Mouse (Mus musculus) ovary, postnatal 36 days (tissue): ENCODE results near the gene E2f1.

ENCODE experiments used
- DNase-seq: peaks from one replicate; pipeline ENCODE4 v3.0.0; 2022; ENCODE audit warnings: low spot score, mixed read lengths

The E2f1 gene

DNA sequence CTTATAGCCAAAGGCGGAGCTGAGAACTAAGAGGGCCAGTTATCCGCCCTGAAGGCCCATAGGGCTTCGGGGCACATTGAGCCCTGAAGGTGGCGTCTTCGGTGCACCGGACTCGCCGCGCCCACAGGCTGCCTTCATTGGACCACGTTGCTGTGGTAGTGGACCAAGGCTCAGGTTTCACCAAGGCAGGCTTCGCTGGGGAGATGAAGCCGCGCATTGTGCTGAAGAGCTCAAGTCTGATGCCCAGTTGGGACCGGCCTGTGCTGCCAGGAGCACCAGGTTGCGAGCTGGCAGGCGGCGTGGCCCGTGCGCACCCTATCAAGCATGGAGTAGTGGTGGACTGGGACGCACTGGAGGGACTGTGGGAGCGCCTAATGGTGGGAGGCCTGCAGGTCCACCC is 17.8 kb downstream of the E2f1 start:
- no peak for DNase-seq

DNA sequence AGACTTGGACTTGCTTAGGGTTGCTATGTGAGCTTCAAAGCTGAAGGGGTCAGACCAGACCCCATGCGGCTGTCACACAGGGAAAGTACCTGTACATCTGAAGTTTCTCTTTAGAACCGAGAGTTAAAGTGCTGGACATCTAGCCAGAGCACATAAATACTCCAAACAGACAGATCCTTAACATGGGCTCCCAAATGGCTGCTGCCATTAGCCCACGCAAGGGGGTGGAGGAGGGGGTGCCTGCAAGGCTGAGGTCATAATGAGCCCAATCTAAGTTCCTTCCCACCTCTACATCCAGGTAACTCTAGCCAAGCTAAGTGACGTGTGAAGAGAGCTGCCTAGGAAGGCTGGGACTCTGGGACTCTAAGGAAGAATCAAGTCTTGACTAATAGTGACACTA is 18.2 kb downstream of the E2f1 start, which contains the start of gene Actl10:
Actl10 (plus strand) TSS at position 301 of the 400 bp plus-strand sequence.
- DNase-seq, result no peak

DNA sequence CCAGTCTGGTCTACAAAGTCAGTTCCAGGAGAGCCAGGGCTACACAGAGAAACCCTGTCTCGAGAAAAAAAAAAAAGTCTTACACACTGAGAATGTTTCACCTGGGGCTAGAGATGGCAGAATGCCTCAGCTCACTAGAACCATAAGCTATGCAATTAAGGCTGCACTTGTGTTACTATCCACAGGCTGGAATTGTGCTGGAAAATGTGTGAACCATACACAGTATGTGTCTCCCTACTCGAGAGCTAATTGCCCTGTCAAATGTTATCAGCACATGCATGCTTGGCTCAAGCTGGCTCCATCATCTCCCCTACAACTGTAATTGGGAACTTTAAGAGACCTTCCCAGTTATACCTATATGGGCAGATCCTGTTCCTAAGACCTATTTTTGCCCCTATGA is 18.8 kb downstream of the E2f1 start:
- DNase-seq, result no peak

DNA sequence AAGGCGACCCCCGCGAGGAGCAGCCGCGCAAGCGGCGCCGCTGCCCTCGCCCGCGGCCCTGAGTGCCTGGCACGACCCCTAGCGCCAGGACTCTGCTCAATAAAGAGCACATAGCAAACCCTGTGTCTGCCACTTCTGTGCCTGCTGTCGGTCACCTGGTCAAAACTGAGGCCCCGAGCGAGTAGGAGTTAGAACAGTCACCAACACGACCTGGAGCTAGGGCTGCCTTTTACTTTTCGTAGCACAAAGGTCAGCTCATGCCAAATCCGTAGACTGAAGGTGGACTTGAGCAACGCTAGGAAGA is 19.9 kb downstream of the E2f1 start:
- DNase-seq, result no peak

DNA sequence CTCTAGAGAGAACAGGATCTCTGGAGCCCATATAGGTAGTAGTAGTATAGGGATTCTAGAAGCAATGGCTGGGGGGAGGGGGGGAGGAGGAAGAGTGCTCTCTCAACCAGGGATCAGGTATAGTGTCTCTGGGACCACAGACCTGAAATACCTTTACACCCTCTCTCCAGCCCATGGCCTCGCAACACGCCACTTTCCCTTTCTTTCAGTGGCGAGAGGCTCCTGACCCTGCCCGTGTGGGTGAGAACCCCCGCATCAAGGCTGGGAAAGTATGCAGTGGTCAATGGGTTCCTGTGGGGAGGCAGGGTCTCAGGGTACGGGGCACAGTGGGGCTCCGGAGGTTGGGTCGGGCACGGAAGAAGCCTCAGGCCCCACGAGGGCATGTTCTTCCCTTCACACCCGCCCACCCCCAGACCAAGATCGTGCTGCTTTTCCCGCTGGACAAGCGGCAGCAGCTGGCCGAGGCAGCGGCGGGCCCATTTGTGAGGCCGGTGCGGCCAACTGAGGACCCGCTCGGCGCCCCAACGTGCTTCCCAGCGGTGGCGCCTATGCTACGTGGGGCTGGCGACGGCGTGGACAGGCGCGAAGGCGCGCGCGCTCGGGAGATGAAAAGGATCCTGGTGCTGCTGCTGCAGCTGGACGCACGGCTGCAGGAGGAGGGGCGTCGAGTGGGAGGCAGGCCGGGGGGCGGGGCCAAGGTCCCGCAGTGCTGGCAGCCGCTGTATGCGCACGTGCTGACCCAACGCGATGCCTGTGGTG is 20.4 kb downstream of the E2f1 start:
- DNase-seq, result peak; percentile 69

DNA sequence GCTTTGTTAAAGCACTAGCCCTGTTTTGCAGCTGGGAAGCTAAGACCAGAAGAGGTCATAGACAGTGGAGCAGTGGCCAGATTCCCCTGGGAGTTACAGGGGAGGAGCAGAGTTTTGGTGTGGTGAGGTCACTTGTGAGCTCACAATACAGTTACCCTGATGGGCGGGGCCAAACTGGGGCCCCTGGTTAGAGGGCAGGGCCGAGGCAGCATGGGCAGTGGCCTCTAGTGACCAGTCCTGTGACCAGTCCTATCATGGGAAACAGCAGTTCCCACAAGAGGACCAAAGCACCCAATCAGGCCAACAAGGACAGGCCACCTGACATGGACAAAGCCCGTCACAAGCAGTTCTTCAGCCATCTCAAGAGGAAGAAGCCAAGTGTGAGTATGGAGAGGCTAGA is 21.0 kb downstream of the E2f1 start:
- no peak for DNase-seq

DNA sequence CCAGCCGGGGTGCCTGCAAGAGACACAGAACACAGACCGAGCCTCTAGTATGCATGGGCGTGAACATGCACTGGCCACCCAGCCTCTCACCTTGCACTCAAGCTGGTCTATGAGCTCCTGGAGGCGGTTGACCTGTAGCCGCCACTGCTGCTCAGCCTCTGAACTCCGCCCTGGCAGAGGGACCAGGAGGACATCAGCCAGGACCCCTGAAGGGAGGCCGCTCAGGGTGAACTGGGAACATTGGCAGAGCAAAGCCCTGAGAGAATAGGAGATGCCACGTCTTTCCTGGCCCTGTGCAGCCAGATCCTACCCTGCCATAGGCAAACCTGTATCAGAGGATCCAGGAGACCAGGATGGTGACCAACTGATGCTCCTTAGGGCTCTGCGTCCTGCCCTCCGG is 23.0 kb downstream of the E2f1 start, which contains the start of gene 1700003F12Rik:
1700003F12Rik (plus strand) TSS at position 375 of the 400 bp plus-strand sequence.
- no peak for DNase-seq

DNA sequence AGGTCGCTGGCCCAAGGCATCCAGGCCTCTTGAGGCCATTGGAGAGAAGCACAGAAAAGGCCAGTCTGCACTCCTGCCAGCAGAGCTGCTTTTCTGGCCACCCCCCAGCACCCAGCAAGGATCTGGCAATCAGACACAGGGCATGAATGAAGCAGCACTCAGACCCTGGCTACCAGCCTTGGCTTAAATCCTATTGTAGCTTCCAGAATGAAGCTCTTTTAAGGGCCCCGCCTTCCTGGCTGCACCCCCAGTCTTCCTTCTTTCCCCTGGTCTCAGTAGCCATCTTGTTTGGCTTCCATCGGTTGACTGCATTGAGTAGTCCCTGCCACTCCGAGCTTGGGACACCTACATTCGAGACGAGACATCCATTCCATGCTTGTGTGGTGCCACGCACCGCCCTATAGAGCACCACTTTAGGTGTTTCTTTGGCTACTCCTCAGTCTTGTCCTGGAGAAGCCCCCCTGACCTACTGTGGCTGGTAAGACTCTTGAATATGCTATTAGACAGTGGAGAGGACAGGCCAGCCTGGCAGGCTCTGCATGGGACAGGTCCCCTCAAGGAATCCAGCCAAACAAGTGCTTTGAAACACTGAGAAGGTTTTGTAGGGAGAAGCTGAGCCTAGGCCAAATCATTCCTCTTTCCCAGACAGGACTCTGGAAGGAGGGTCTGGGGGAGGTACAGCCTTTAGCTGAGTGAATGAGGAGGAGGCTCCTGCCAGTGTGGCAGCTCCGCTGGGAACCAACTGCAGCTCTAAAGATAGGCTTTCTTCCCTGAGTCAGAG is 25.9 kb downstream of the E2f1 start:
- peak; percentile 43 for DNase-seq

DNA sequence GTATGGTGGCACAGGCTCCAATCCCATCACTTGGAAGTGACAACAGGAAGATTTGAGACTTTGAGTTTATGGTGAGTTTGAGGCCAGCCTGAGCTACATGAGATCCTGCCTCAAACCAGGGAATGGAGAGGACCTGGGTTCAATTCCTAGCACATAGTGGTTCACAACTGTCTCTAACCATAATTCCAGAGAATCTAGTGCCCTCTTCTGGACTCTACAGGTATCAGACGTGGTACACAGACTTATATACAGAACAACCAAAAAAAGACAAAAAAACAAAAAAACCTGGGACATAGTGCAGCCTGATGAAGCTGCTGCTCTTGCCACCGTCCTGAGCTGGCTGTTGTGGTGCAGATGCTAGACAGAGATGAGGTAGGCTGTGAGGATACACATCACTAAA is 28.1 kb downstream of the E2f1 start:
- DNase-seq, result no peak

DNA sequence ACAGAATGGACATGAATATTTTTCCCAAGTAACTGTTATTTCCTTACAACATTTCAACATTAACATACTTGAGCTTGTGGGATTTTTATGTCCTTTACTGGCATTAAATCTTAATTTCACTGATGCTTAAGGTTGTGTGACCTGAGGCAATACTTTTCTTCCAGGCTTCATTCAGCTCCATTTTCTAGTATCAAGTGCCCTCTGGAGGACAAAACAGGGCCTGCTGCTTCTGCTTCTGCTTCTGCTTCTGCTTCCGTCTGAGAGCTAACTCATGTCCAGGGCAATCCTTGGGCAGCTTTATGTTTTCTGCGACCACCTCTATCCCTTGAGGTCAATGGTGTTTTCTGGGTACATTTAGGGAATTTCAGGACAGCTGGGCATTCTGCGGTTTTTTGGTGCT is 30.0 kb downstream of the E2f1 start:
- no peak for DNase-seq

DNA sequence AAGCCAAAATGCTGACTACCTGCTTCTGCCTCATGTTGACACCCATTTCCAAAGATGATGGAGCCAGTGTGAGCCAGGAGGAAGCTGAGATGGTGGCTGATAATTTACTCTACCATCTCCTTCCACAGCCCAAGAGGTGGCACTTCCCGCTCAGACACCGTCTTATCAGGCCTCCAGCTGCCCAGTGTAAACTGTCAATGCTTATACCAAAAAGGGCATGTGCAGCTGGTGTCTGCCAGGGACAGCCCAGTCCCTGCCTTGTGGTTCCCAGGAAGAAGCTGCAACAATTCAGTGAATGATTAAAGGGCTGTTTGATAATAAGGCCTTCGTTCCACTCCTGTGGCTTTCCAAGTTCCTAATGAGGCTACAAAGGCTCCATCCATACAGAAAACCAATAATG is 31.0 kb downstream of the E2f1 start:
- no peak for DNase-seq

DNA sequence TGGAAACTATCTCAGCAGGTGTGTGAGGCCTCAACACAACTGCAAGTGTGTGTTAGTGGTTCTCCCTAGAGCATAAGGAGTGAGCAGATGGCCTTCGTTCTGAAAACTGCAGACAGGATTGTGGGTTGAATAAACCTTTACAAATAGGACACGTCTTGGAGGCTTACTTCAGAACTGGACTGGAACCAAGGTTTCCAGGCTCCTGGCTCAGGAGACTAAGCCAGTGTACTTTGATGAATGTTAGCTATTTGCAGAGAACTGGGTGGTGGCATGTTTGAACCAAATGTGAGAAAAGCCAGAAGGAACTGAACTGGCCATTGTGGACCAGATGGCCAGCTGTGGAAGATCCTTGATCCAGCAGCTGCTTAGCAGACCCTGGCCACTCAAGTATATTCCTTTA is 31.4 kb downstream of the E2f1 start:
- no peak for DNase-seq

DNA sequence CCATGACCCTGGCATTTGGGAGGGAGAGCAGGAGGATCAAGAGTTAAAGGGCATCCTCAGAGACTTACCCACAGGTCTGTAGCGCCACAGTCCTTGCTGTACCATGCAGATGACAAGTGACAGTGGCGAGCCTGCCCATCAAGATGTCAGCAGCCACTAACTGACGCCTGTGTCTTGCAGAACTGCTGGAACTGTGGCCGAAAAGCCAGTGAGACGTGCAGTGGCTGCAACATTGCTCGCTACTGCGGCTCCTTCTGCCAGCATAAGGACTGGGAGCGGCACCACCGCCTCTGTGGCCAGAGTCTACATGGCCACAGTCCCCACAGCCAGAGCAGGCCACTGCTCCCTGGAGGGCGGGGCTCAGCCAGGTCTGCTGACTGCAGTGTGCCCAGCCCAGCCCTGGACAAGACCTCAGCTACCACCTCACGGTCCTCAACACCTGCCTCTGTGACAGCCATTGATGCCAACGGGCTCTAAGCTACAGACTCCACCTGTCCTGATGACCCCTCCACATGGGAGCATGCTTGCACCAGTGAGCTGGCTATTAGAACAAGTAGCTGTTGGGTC is 34.9 kb downstream of the E2f1 start:
- DNase-seq, result no peak

DNA sequence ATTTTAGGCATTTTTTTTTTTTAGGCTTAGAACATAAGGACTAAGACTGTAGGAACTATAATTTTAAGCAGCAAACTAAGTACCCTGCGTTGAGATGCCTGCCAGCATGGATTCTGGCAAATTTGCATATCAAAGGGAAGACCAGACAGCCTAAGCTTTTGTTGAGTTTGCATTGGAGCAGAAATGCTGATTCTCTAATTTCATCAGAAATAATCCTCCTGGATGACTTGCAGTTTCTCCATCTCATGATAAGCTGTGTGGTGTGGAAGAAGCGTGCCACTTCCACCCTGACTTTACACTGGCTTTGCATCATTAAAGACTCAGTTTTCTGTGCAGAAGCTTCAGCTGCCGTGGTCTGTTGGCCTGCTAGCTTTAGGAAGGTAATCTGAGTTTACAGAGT is 36.8 kb downstream of the E2f1 start:
- DNase-seq, result no peak

DNA sequence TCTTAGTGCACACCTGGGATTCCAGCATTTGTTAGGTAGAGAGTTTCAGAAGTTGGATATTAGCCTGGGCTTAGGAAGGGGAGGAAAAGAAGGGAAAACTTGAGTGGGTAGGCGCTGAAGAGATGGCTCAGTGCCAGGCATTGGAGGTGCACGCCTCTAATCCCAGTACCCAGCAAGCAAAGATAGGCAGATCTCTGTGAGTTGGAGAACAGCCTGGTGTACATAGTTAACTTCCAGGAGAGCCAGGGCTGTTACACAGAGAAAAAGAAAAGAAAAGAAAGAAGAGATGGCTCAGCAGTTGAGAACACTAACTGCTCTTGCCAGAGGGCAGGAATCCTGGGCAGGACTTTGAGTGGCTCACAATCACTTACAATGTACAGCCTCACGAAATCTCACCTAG is 43.2 kb downstream of the E2f1 start:
- DNase-seq, result no peak

DNA sequence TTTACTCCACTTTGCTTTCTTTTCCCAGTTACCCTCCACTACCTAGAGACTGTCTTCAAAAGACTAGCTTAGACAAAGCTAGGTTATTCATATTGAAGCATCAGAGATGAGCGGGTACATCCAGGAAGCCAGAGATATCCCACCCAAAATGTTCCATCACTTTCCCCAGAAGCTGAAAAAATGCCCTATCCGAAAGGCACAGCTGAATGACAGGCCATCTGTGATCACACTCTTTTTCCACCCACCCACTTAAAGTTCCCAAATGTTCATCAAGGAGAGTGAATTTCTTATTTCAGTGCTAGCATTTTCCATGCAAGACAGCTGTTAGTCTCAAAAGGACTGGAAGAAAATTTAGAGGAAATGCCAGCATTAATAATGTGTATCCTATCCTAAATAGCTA is 44.4 kb downstream of the E2f1 start:
- DNase-seq, result no peak

DNA sequence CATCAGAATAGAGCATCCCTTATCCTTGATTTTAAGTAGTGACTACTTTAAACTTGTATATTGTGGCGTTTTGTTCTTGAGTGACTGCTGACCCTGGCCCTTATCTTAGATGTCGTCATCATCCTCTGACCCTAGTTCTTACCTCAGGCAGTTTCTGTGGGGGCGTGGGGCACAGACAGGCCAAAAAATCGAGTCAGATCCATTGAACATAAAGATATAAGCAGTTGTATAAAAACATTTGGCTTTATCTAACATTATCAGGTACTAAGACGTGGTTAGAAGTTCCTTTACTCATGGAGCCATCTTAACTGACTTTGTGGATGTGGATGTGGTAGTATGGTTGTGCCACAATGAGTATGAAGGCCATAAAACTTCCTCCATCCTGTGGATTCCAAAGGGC is 47.4 kb downstream of the E2f1 start:
- DNase-seq, result no peak

DNA sequence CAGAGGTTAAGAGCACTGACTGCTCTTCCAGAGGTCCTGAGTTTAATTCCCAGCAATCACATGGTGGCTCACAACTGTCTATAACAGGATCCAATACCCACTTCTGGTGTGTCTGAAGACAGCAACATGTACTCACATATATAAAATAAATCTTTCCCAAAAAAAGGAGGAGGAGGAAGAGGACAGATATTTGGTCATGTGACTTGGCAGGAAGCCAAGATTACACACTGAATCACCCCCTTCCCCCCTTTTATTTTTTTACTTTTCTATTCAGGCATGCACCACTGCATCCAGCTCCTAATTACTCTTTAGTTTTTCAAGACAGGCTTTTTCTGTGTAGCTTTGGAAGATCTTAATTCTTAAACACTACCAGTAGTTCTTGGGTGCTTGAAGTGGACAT is 48.2 kb downstream of the E2f1 start:
- no peak for DNase-seq

DNA sequence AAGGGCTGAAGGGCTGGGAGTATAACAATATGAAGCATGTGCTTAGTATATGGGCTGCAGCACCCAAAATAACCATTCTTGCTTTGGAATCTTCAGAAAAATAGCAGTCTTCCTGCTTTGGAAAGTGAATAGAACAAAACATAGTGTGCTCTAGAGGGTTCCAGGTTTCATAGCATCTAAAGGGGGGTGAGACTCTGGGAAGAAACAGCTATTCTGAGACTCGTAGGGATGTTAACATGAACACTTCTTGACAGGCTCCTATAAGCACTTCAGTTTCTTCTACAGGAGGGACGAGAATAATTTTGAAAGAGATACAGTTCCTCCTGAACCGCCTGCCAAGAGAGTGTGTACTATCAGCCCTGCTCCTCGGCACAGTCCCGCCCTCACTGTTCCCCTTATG is 52.3 kb downstream of the E2f1 start:
- no peak for DNase-seq

DNA sequence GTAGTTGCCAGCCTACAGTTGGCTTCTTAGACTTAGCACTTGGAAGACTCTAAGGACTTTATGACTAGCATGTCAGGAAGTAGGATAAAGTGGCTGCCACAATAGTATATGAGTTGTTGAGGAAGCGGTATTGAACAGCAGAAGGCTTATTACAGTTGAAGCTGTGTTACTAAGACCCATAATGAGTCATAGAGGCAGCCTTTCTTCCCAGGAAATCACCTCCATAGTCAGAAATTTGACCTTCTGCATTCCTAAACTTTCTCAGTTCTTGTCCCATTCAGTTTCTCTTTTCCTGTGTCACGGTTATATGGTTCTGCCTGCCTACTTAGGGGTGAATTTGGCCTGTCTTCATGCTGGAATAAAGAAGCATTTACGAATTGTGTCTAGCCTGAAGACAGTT is 52.7 kb downstream of the E2f1 start:
- DNase-seq, result no peak

DNA sequence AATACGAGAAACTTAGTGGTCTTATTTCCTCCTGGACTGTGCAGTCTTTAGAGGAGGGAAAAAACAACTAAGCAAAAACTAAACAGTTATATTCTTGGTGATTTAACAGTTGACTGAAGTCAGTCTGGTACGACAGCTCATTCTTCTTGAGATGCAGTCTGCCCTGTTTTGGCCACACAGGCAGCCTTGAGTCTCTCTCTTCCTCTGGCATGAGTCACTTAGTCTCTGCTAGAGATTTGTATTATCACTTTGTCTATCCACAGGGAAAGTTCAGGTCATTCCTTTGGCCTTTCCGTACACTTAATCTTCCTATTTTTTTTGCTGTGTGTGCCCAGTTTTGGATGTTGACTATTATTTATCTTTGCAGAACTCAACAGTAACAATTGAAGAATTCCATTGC is 59.6 kb downstream of the E2f1 start:
- no peak for DNase-seq
